Mouse (Mus musculus): ENCODE measurements at regions not wholly inside any gene's neighbourhood (a gene's known extent, or its start where the extent isn't known, plus 50 kb on each side); places are given as distances from the start of the nearest gene placed in this dataset.

DNA sequence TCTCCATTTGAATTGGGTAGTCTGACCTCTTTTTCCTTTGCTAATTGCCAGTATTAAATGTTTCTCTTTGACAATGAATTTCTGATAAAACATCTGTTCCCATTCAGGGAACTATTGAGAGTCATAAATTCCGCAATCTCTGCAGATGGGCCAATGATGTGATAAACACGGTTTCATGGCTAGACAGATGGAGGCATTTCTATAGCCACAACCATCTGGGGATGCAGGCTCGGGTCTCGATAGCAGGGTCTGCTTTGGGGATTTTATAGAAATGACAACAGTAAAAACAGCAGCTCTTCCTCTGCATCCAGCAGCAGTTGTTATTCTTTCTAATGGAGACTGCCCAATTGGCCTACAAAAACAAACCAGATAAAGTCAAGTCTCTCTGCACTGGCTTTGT lies 82.1 kb upstream of the Ralgapa2 start:
- no peak for DNase-seq (ENCODE audit: low spot score in 2 of 2)
- Histone ChIP-seq H3K27ac (no peak overlapping the region), H3K4me3 (no peak overlapping the region)
- no peak for TF ChIP-seq CTCF (conservative IDR thresholded peaks at IDR 0.05)

- TF ChIP-seq CTCF (conservative IDR thresholded peaks at IDR 0.05) = no peak
- Histone ChIP-seq H3K4me3 (no peak overlapping the region), H3K27ac (no peak overlapping the region)
- no peak for DNase-seq (ENCODE audit: low spot score in 2 of 2)
Measured at GRCm38 (mm10) chr2:146595673-146596072, 83.5 kb upstream of the Ralgapa2 start.

DNA sequence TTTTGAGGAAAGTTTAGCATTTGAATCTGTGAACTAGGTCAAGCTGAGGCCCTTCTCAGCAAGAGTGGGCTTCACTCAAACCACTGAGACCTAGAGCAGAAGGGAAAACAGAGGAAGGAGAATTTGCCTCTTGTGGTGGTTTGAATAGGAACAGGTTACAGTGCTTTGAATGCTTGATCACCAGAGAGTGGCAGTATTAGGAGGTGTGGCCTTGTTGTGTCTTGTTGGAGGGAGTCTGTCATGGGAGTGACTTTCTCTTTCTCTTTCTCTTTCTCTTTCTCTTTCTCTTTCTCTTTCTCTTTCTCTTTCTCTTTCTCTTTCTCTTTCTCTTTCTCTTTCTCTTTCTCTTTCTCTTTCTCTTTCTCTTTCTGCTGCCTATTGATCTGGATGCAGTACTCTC lies 94.0 kb upstream of the Ralgapa2 start:
- H3K27ac ChIP-seq = no peak overlapping the region

DNA sequence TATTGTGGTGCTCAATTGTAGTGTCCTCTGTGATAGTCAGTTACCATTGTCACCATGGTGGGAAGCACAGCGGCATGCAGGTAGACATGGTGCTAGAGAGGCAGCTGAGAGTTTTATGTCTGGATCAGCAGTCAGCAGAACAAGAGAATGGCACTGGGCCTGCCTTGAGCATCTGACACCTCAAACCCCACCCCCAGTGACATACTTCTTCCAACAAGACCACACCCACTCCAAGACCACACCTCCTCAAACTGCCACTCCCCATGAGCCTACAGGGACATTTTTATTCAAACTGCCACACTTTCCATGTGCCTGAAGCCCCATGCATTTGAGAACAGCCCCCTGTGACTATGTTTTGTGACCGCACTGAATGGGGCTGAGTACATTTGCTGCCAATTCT lies 98.8 kb upstream of the Ralgapa2 start:
- no peak for DNase-seq (ENCODE audit: low spot score in 2 of 2)
- H3K4me3 ChIP-seq = no peak overlapping the region
- no peak for TF ChIP-seq CTCF (conservative IDR thresholded peaks at IDR 0.05)
- H3K27ac ChIP-seq = no peak overlapping the region

More for the DNA sequence above, 94.0 kb upstream of the Ralgapa2 start:
- no peak for TF ChIP-seq CTCF (conservative IDR thresholded peaks at IDR 0.05)
- no peak overlapping the region for H3K4me3 ChIP-seq
- DNase-seq (ENCODE audit: low spot score in 2 of 2) = no peak

GRCm38 (mm10) chr2:146611886-146612521 lies 99.9 kb upstream of the Ralgapa2 start:
- H3K4me3 ChIP-seq = no peak overlapping the region
- TF ChIP-seq CTCF (conservative IDR thresholded peaks at IDR 0.05) = peak; percentile 96
- DNase-seq (ENCODE audit: low spot score in 2 of 2) = peak; percentile 32 to 75
- H3K27ac ChIP-seq = no peak overlapping the region

DNA sequence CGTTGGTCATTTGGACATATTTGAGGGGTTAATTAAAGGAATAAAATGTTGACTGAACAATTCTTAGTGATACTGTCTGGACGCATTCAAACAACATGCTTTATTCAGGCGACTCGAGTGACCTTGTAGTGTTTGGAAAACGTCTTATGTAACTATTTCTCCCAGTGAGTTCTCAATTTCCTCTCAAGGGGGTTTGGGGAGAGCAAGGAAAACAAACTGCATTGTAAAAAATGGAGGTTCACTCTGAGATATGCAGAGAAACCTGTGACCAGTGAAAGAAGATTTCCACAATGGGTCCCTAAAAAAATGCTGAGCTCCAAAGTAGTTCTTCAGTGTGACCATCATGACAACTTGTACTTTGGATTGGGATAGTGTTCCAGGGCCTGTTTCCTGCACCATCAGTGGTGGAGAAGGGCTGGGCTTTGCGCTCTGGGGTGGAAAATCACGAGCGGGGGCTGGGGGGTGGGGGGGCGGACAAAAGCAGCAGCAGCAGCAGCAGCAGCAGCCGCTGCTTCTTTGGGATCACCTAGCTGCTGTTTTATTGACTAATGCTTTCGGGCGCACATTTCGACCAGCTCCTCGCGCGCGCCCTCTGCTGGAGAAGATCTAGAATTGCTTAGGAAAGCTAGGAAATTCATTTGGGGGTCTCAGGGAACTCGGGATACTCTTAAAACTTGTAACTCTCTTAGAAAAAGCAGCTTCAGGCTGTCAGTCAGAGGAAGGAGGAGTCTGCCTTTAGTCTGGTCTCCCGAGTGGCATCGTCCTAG lies 100.6 kb upstream of the Ralgapa2 start:
- TF ChIP-seq CTCF (conservative IDR thresholded peaks at IDR 0.05) = peak; percentile 84
- DNase-seq (ENCODE audit: low spot score in 2 of 2) = peak in 1 of 2 experiments; percentile 43
- Histone ChIP-seq H3K27ac (no peak overlapping the region), H3K4me3 (no peak overlapping the region; the same call in 1 of the 2 replicates)

DNA sequence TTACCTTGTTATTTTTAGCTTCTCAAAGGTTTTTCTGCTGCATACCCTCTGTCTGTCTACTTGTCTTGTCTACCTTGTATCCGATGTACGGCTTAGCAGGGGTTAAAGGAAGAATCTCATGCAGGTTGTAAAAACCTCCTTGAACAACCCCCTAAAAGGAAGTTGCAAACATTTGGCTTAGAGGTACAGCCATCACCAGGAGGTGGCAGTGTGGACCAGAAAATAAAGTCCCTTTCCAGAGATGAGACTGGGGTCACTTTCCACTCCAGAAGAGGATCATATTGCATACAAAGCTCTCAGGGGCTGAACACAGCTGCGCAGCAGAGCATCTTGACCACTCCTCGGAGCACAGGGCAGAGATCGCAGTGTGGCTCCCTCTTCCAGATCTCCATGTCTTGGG lies 109.0 kb upstream of the Ralgapa2 start:
- H3K27ac ChIP-seq = no peak overlapping the region
- H3K4me3 ChIP-seq = no peak overlapping the region
- peak in 1 of 2 experiments; percentile 60 for DNase-seq (ENCODE audit: low spot score in 2 of 2)
- TF ChIP-seq CTCF (conservative IDR thresholded peaks at IDR 0.05) = peak; percentile 81

- Histone ChIP-seq H3K4me3 (no peak overlapping the region), H3K27ac (no peak overlapping the region)
- no peak for DNase-seq (ENCODE audit: low spot score in 2 of 2)
- TF ChIP-seq CTCF (conservative IDR thresholded peaks at IDR 0.05) = no peak
Measured at GRCm38 (mm10) chr2:146623052-146623451, 110.9 kb upstream of the Ralgapa2 start.

DNA sequence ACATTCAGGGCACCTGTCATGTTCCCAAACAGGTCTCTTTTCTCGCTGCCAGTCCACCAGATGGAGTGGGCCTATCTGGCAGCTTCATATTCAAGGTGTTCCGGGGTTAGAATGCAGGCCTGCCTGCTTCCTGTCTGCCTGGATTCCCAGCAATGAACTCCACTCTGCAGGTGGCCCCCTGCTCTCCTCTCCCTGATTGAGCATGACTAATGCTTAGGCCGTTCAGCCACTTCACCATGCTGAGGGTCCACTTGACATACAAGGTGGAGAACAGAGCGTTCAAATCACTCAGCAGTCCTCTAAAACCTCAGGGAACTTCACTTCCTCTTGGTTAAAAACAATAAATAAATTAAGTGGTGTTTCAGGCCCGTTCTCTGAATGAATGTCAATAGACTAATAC lies 112.1 kb upstream of the Ralgapa2 start:
- Histone ChIP-seq H3K27ac (no peak overlapping the region), H3K4me3 (no peak overlapping the region)
- DNase-seq (ENCODE audit: low spot score in 2 of 2) = no peak
- no peak for TF ChIP-seq CTCF (conservative IDR thresholded peaks at IDR 0.05)

- H3K27ac ChIP-seq = no peak overlapping the region
- TF ChIP-seq CTCF (conservative IDR thresholded peaks at IDR 0.05) = no peak
- DNase-seq (ENCODE audit: low spot score in 2 of 2) = no peak
- H3K4me3 ChIP-seq = no peak overlapping the region
Measured at GRCm38 (mm10) chr2:146625166-146625751, 113.1 kb upstream of the Ralgapa2 start.

DNA sequence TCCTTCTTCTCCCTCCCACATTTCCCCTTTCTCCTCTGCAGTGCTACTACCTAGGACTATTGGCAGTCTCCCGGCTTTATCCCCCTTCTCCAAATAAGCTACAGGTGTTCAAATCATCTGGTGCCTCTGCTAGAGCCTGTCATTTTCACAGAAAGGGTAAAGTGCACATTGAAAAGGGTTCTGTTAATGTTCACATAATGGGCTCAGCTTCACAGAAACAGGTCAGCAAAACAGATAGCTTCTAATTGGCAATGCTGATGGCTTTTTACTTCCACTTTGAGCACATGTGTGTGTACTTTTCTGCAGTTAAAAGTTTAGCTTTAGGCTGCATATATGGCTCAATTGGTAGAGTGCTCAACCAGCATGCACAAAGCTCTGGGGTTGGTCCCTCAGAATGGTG lies 114.4 kb upstream of the Ralgapa2 start:
- no peak overlapping the region for H3K4me3 ChIP-seq
- no peak for DNase-seq (ENCODE audit: low spot score in 2 of 2)
- TF ChIP-seq CTCF (conservative IDR thresholded peaks at IDR 0.05) = no peak
- H3K27ac ChIP-seq = no peak overlapping the region

GRCm38 (mm10) chr2:146630179-146630578 lies 118.0 kb upstream of the Ralgapa2 start:
- Histone ChIP-seq H3K27ac (no peak overlapping the region), H3K4me3 (no peak overlapping the region)
- TF ChIP-seq CTCF (conservative IDR thresholded peaks at IDR 0.05) = no peak
- no peak for DNase-seq (ENCODE audit: low spot score in 2 of 2)

DNA sequence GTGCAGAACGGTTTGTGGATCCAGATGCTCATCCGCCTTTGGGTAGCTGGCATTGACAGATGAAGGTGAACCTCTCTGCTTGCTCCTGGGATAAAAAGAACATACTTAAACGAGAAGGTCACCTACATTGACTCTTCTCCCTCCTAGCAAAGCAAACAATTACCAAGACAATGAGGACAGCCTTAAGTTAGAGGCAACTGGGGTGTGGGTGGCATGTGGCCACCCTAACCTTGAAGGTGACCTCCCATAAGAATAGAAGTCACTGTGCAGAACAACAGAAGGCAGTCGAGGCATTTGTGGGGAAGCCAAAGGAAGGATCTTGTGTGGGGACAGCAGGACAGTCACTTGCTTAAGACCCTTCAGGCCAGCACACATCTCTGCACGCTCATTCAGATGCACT lies 119.0 kb upstream of the Ralgapa2 start:
- Histone ChIP-seq H3K27ac (no peak overlapping the region), H3K4me3 (no peak overlapping the region)
- no peak for TF ChIP-seq CTCF (conservative IDR thresholded peaks at IDR 0.05)
- DNase-seq (ENCODE audit: low spot score in 2 of 2) = no peak

Measured in layer of hippocampus, adult 2 months (tissue).